Mouse (Mus musculus) frontal cortex, postnatal 14 days (tissue): ENCODE results near the gene Cdh22.

Source experiments
- DNase-seq, 2 experiments: peaks; one replicate each; pipeline ENCODE4 v3.0.0; 2022; ENCODE audit warnings: low spot score in 2 of 2

Cdh22 gene

GRCm38 (mm10) chr2:165250903-165251302 lies 16.2 kb upstream of the Cdh22 start:
- DNase-seq, result no peak

DNA sequence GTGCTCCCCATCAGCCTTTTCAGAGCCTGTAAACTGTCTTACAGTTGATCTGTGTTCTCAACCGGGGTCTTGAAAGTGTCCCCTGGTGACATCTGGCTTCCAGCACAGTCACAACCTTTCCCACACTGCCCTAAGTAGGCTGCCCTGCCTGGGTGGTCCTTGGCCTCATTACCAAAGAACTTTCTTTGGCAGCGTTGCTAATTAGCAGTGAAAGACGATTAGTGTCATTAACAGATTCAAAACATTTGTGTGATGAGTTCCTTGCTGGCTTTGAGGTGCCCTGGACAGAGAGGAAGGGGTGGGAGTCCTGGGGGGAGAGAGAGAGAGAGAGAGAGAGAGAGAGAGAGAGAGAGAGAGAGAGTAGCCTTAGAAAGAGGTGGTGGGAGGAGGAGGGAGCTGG lies 14.3 kb upstream of the Cdh22 start:
- DNase-seq, result no peak

DNA sequence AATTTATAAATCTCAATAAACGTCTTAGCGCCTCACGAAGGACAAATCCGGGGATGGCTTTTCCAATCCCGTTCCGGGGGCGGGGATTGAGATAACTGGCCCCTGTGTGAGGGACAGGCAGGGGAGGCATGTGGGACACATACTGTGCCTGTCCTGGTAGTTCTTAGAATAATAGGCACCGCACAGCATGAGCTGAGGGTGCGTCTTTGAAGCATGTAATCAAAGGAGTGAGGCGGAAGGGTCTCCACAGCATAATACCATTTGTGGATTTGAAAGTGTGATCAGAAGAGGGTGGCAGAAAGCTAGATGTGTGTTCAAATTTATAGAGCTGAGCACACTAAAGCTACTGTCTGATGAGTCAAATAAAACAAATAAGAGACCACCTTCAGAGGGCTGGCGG lies 11.7 kb upstream of the Cdh22 start:
- DNase-seq, result no peak

DNA sequence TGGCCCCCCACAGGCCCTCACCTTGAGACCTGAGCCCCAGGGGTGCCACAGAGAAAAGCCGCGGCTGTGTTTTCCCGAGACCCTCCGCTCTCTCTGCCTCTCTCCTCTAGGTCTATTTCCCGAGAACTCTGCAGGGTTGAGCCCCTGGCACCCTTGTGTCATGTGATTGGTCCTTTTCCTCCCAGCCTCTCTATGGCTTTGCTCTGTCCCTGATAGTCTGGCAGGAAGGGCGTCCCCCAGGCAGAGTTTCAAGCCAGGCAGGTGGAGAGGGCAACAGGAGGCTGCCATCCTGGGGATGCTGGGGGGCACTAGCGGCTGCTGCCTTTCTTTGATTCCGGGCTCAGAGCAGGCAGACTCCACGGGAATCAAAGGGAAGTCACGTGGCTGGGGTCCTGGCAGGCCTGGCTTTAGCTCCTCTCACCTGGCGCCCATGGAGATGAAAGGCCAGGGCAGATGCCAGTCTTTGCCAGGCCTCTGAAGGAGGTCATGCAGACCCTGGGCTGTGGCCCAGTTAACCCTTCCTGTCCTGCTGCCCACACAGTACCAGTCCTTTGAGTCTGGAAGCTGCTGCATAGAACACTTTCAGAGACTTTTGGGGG lies 8.6 kb upstream of the Cdh22 start:
- no peak for DNase-seq

- DNase-seq, result no peak
Measured at GRCm38 (mm10) chr2:165242575-165242974, 7.9 kb upstream of the Cdh22 start.

DNA sequence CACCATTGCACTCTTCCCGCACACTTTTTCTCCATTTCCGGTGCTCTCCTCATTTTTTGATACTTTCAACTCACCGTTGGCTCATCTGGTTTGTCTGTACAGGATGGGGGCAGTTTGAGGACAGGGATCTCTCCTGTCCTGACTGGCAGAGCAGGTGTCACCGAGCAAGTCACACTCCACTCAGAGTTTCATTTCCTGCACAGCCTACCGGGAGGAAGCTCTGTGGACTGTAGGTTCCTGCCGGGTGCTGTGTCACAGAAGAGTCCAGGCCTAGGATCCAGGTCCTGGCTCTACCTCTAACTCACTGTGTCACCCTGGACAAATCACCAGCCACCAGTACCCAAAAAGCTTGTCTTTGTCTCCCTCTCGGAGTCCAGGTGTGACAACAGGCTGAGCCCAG lies 7.1 kb upstream of the Cdh22 start:
- no peak for DNase-seq

DNA sequence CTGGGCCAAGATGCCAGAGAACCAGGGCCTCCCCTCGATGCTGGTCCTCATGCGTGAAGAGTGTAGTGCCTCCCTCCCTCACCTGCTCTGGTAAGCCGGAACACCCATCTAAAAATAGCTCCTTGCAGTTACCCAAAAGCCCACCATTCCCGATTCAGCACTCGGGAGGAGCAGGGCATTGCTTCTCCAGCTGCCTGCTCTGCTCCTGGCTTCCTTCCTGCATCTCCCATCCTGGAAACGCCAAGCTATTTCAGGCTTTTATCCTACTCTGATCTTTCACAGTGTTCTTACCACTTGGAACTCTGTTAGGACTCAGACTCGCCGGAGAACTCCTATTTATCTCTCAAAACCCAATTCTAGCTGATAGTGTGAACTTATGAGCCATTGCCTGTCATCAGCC lies 5.7 kb upstream of the Cdh22 start:
- DNase-seq, result no peak

- no peak for DNase-seq
Measured at GRCm38 (mm10) chr2:165239533-165240144, 5.0 kb upstream of the Cdh22 start.

GRCm38 (mm10) chr2:165238416-165239145 lies 3.9 kb upstream of the Cdh22 start:
- DNase-seq, result no peak

DNA sequence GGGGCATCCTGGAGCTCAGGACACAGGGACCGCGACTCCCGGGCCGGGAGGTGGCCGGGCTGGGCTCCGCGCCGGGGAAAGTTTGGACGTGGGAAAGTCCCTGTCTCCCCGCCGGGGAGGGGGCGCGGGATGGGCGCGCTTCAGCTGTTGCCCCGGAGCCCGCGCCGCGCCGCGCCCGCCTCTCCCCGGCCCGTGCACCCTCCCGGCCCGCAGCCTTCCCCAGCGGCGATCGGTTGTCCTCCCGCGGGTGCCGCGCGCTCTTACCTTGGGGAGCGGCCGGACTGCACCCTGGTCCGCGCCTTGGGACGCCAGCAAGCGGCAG lies 401 bp downstream of the Cdh22 start:
- DNase-seq, result no peak

DNA sequence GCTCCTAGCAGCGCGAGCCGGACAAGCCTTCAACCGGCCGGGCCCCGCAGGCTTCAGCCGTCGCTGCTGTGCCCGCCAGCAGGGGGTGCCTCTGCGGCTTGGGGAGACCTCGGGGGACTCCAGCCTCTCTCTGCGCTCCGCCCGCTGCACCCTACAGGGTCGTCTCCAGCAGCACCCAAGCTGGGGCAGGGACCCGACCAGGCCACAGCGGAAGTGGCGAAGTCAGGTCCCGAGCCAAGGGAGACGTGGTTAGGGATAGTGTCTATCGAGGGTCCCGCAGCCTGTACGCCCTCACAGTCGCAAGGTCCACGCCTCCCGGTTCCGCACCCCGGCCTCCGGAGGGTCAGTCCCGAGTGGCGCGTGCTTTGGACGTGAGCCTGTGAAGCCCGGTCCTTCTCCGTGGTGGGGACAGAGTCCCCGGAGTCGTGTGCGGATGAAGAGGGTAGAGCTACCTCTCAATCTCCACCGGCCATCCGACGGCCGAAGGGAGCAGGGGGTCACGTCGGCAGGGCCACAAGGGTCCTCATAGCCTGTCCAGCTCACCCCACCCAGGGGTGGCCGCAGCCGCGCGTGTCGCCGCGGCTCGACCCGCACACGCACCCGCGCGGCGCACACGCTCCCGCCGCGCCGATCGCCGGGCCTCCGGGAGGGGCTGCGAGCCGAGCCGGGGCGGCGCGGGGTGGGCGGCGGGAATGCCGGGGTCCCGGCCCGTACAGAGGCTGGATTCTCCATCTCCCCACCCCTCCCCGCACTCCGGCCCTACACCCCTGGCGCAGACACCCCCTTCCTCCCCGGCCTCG lies 962 bp downstream of the Cdh22 start:
- peak in 1 of 2 experiments; percentile 48 for DNase-seq

- no peak for DNase-seq
Measured at GRCm38 (mm10) chr2:165229050-165229449, 5.6 kb downstream of the Cdh22 start.

DNA sequence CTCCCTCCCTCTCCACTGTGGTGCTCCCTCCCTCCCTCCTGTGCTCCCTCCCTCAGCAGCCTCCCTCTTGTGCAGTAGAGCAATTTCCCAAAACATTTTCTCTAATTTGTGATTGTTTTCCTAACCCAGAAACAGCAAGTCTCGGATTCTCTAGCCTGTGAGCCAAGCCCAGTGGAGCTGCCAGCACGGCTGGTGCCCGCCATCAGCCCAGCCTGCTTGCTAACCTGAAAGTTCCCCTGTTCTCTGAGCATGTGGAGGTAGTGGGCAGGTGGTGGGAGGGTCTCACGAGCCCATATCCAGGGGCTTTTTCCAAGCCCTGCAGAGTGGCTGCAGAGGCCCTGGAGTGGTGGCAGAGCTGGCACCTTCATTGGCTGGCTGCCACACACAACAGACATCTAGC lies 10.8 kb downstream of the Cdh22 start:
- DNase-seq, result no peak

GRCm38 (mm10) chr2:165221952-165222351 lies 12.7 kb downstream of the Cdh22 start:
- DNase-seq, result no peak

DNA sequence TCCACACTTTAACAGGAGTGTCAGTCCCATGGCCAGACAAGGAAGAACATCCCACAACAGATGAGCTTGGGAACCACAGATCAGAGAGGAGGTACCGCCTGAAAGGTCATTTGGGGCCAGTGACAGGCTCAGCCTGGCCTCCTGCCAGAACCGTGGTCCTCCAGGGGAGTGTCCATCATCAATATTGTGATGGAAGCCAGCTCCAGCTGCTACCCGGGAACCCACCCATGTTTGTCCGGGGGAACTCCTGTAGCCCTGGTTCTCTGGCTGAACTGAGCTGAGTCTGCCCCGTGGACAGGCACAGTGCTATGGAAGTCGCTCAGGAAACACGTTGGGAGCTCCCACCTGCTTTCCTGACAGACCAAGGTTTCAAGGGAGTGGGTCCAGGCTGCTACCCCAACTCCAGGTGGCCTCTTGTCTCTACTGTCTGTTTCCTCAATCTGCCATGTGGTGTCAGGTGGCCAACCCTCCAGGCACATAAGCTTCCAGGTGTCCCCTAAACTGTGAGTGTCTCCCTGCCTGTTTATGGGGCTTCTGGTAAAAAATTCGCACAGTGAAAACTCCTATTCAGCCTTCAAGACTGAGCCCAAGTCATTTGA lies 14.2 kb downstream of the Cdh22 start:
- no peak for DNase-seq

DNA sequence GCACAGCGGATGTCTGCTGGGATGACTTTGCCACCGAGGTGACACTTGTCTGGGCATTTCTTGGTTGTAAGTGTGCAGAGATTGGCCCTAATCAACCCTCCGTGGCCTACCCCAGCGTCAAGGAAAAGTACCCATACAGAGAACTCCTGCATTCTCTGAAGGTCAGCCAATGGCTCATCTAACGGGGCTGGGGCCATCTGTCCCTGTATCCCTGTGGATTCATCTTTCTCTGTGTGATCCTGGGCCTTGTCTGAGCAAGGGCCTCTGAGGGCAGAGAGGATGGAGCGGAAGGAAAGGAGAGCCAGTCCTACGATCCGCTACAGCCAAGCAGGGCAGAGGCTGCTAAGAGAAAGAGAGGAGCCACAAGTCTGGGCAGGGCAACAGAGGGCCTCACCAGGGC lies 15.7 kb downstream of the Cdh22 start:
- DNase-seq, result no peak

DNA sequence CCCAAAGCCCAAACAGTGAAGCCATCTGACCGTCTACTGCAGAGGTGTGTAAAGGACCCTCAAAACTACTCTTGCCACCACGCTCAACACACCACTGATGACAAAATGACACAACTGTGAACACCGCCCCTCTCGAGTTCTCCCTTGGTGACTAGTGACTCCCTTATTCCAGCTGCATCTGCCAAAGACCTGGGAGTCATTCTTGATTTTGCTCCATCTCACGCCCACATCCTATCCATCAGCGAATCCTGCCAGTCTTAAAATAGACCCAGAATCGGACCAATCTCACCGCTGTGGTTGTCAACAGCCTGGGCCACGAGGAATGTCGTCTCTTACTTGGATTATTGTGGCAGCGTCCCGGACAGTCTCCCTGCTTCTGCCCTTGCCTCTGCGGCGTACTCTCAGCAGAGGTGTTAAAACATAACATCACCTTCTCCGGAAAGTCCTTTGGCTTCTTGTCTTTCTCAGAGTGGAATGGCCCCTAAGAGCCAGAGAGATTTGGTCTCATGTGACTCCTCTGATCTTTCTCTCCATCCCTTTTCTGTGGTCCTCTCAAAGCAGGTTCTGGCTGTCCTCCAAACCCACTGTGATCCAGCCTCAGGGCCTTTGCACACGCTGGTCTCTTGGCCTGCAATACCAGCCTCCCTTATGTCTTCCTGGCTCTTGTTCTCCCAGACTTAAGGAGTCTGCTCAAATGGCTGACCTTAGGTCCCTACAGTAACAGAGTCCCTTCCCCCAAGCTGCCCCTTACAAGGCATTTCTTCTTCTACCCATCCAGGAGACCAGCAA lies 17.1 kb downstream of the Cdh22 start:
- no peak for DNase-seq

- DNase-seq, result no peak
Measured at GRCm38 (mm10) chr2:165215103-165215951, 19.3 kb downstream of the Cdh22 start.

DNA sequence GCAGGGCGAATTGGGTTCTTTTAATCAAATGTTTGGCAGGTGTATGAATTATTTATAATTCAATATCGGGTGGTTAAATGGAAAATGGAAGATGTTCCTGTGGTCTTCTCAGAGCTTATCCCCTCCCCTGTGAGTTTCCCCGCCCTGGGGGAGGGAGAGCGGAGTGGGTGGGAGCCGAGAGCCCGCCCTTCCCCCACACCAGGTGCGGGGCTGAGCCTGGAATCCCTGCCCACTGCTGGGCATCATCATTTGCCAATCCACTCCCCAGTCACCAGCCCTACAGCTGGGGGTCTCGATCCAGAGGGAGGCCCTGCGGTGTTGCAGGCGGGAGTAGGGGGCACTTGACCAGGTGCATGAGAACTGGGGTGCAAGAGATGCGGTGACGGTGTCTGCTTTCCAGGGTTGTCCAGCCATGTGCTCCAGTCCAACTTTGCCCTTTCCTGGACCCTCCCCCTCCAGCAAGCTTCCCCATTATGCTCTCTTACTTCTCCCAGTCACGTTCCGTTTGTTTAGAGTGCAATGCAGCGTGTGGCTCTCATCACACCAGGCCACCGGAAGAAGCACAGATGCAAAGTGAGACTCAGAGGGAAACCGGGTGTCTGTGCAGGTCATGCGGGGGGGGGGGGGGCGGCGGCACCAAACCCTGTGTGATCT lies 23.1 kb downstream of the Cdh22 start:
- no peak for DNase-seq

- DNase-seq, result no peak
Measured at GRCm38 (mm10) chr2:165210948-165211347, 23.7 kb downstream of the Cdh22 start.
